Mouse (Mus musculus) lung, embryonic 15.5 days (tissue): ENCODE results near the gene Atg7. TPM values are rescaled to one million over a fixed set of nuclear protein-coding genes. Genes with fewer than 3 reads are reported as not detected.

ENCODE experiments used
- ATAC-seq: fragments of 200-750 bp; cut with Nextera tagmentation; 2 replicates; pipeline ENCODE4 v1.8.0; 2017; ENCODE audit warnings: moderate number of reproducible peaks, borderline replicate concordance; ENCODE audit not compliant: low FRiP score, low TSS enrichment; ENCODE audit errors: extremely low read depth
- H3K27ac ChIP-seq: fragments of 300-500 bp; sonication (generic); 2 replicates; pipeline ENCODE4 v1.5.1; 2015; ENCODE audit warnings: moderate library complexity, mild to moderate bottlenecking, inconsistent platforms
- H3K27me3 ChIP-seq: fragments of 300-500 bp; sonication (generic); 2 replicates; pipeline ENCODE4 v1.6.1; 2015; ENCODE audit warnings: inconsistent platforms
- H3K36me3 ChIP-seq: fragments of 300-500 bp; sonication (generic); 2 replicates; pipeline ENCODE4 v1.6.1; 2015; ENCODE audit warnings: inconsistent platforms
- H3K4me1 ChIP-seq: fragments of 300-500 bp; sonication (generic); 2 replicates; pipeline ENCODE4 v1.6.1; 2015; ENCODE audit warnings: inconsistent platforms
- H3K4me2 ChIP-seq: fragments of 300-500 bp; sonication (generic); 2 replicates; pipeline ENCODE4 v1.6.1; 2015; ENCODE audit warnings: inconsistent platforms, mild to moderate bottlenecking, moderate library complexity
- H3K4me3 ChIP-seq: fragments of 300-500 bp; sonication (generic); 2 replicates; pipeline ENCODE4 v1.5.1; 2015; ENCODE audit warnings: mild to moderate bottlenecking, inconsistent platforms
- H3K9ac ChIP-seq: fragments of 300-500 bp; sonication (generic); 2 replicates; pipeline ENCODE4 v1.6.1; 2015; ENCODE audit warnings: inconsistent platforms
- H3K9me3 ChIP-seq: fragments of 300-500 bp; sonication (generic); 2 replicates; pipeline ENCODE4 v1.6.1; 2016; ENCODE audit warnings: inconsistent platforms
- WGBS: fragments of 180-500 bp; shearing (Covaris S2); methylation state at CpG from one replicate; pipeline ENCODE4 v1.1.7; 2015; 5-methylcytosine and 5-hydroxymethylcytosine counted together
- polyA plus RNA-seq: library from polyadenylated mRNA; unstranded; fragments of >200 nt; fragmentation: Nextera tagmentation; extraction: Ambion mirVana; gene quantifications from 2 replicates; pipeline ENCODE4 v1.2.1, GENCODE M21; 2015

Gene Atg7
- polyA plus RNA-seq, 1 experiment from 2014 or later, result 22.6 TPM

DNA sequence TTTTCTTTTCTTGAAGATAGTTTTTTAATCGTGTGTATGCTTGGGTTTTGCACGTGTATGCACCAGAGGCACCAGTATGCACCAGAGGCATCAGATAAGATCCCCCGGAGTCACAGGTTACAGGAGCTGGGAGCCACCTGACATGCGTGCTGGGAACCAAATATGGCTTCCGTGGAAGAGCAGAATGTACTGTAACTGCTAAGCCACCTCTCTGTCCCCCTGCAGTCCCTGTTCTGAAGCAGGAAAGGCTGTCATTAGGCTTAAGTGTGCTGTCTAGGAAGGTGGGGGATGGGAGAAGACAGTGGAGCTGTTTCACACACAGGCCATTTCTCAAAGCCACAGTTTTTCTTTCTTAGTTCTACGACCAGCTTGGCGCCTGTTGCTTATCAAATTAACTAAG, 205.9 kb downstream of the Atg7 start:
- Histone ChIP-seq H3K4me2 (no peak overlapping the region), H3K36me3 (no peaks in the 10 kb centered on the region), H3K9ac (no peak overlapping the region), H3K4me3 (no peak overlapping the region), H3K4me1 (peaks cover 41% of the 10 kb centered on the region), H3K9me3 (no peaks in the 10 kb centered on the region), H3K27ac (peak overlapping the region; percentile 55), H3K27me3 (no peaks in the 10 kb centered on the region)
- peak; percentile 47; the same call in 1 of the 2 replicates for ATAC-seq
- 31% methylated on average over 7 of the region's 7 CpGs for WGBS

DNA sequence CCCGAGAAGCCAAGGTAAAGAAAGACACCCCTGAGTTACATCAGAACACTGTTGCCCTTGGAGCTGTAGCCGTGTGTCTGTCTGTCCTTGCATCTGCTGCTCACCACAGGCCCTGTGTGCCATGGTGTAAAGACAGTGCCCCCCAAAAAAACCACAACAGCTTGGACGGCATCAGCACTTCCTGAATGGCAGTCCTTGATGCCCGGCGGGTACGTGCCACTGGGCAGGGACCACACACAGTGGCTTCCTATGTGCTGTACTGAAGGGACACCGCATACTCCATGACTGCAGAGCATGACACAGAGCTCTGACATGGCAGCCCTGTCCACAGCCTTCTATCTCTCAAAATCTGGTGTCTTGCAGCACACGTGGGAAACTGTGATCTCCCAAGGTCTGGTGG, 206.9 kb downstream of the Atg7 start:
- no peaks in the 10 kb centered on the region for H3K27me3 ChIP-seq
- peaks cover 51% of the 10 kb centered on the region for H3K4me1 ChIP-seq
- H3K9me3 ChIP-seq, result no peaks in the 10 kb centered on the region
- no peak overlapping the region for H3K27ac ChIP-seq
- 78% methylated on average over 8 of the region's 8 CpGs for WGBS
- no peaks in the 10 kb centered on the region for H3K36me3 ChIP-seq
- no peak overlapping the region for H3K4me3 ChIP-seq
- H3K9ac ChIP-seq, result no peak overlapping the region
- no peak overlapping the region for H3K4me2 ChIP-seq
- no peak for ATAC-seq

DNA sequence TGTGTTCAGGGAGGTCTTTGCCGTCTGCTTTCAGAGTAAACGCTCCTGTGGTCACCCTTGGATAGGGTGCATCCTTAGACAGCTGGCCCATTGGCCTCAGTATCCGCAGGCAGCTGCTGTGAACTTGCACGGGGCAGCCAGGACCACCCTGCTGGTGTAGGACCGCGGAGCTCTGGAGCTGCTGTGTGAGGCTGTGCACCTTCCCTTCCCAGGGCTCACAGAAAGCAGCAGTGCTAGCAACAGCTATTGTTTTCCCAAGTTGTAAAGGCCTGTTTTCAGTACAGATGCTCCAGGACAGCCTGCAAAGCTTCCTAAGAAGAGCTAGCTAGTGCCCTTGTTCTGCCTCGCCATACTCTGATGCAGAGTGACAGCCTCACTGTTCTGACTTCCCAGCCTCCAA, 208.8 kb downstream of the Atg7 start:
- Histone ChIP-seq H3K27ac (peak overlapping the region; percentile 6; the same call in 1 of the 2 replicates), H3K4me2 (no peak overlapping the region), H3K4me1 (peaks cover 62% of the 10 kb centered on the region), H3K4me3 (no peak overlapping the region), H3K27me3 (no peaks in the 10 kb centered on the region), H3K9me3 (no peaks in the 10 kb centered on the region), H3K9ac (no peak overlapping the region), H3K36me3 (no peaks in the 10 kb centered on the region)
- 44% methylated on average over 7 of the region's 7 CpGs for WGBS
- no peak for ATAC-seq

DNA sequence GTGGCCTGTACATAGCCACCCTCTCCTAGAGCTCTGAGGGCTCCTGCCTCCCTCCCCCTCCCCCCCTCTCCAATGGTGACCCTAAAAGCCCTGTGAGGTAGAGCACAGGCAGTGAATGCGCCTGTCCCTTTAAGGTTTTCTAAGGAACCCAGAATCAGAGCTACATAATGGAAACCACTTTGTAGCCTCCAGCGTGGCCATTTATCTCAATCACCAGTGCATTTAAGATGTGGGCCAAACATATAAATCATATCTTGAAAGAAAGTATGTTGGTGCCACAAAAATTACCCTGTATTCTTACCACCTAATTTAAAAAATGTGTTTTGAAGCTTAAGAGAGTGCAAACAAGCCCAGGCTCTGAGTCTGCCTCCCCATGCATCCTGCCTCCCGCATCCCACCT, 209.8 kb downstream of the Atg7 start:
- H3K4me3 ChIP-seq, result no peak overlapping the region
- peaks cover 58% of the 10 kb centered on the region for H3K4me1 ChIP-seq

DNA sequence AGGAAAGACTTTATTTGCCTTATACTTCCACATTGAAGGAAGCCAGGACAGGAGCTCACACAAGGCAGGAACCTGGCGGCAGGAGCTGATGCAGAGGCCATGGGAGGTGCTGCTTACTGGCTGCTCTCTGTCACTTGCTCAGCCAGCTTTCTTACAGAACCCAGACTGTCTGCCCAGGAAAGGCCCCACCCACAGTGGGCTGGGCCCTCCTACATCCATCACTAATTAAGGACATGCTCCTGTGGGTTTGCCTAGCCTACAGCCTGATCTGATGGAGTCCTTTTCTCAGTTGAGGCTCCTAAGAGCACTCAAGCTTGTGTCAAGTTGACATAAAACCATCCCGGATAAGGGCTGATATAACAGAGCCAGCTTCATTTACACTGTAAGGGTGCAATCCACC, 211.5 kb downstream of the Atg7 start:
- WGBS, result 34% methylated on average over 2 of the region's 2 CpGs
- H3K4me1 ChIP-seq, result peaks cover 49% of the 10 kb centered on the region
- no peak overlapping the region for H3K9ac ChIP-seq
- no peak for ATAC-seq
- H3K27me3 ChIP-seq, result no peaks in the 10 kb centered on the region
- H3K9me3 ChIP-seq, result no peaks in the 10 kb centered on the region
- H3K36me3 ChIP-seq, result peaks cover 10% of the 10 kb centered on the region
- H3K27ac ChIP-seq, result peak overlapping the region; percentile 56
- H3K4me3 ChIP-seq, result no peak overlapping the region
- no peak overlapping the region for H3K4me2 ChIP-seq

More for the DNA sequence above, 209.8 kb downstream of the Atg7 start:
- H3K9me3 ChIP-seq, result no peaks in the 10 kb centered on the region
- no peak overlapping the region for H3K9ac ChIP-seq
- ATAC-seq, result no peak
- 43% methylated on average over 3 of the region's 3 CpGs for WGBS
- H3K36me3 ChIP-seq, result no peaks in the 10 kb centered on the region
- no peak overlapping the region for H3K4me2 ChIP-seq
- no peak overlapping the region for H3K27ac ChIP-seq
- no peaks in the 10 kb centered on the region for H3K27me3 ChIP-seq

DNA sequence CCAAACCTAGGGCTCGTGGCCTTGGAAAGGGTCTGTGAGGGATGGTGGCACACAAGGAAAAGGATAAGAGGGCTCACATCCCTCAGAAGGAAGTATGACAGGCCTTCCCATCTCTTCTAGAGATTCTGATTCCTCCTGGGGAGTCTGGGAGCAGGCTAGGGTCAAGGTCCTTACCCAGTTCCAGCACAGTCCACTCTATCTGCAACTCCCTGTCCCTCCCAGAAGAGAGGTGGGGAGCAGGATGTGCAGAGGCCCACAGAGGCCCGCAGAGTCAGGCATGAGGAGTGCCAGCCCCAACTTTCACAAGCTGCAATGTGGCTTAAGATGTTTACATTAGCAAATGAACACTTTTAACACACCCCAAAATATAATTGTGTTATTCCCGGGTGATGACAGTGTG, 212.7 kb downstream of the Atg7 start:
- peaks cover 49% of the 10 kb centered on the region for H3K4me1 ChIP-seq
- no peak overlapping the region for H3K4me3 ChIP-seq
- H3K36me3 ChIP-seq, result peaks cover 16% of the 10 kb centered on the region
- no peaks in the 10 kb centered on the region for H3K9me3 ChIP-seq
- H3K27me3 ChIP-seq, result no peaks in the 10 kb centered on the region
- no peak for ATAC-seq
- WGBS, result 17% methylated on average over 3 of the region's 3 CpGs
- H3K9ac ChIP-seq, result no peak overlapping the region
- peak overlapping the region; percentile 56 for H3K27ac ChIP-seq
- H3K4me2 ChIP-seq, result no peak overlapping the region

DNA sequence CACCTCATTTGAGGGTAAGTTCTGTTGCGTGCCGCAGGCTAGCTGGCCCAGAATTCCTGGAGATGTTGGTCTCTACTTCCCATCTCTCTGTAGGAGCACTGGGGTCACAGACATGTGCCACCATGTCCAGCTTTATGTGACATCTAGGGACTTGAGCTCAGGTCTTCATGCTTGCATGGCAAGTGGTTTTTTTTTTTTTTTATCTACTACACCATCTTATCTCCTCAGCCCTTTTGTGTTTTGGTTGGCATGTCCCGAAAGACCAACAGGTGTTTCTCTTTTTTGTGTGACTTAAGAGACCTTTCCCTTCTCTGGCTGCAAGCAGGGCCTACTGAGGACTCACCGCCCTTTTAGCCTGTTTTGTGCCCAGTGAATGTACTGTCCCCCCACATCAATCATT, 213.6 kb downstream of the Atg7 start:
- WGBS, result 45% methylated on average over 4 of the region's 4 CpGs

DNA sequence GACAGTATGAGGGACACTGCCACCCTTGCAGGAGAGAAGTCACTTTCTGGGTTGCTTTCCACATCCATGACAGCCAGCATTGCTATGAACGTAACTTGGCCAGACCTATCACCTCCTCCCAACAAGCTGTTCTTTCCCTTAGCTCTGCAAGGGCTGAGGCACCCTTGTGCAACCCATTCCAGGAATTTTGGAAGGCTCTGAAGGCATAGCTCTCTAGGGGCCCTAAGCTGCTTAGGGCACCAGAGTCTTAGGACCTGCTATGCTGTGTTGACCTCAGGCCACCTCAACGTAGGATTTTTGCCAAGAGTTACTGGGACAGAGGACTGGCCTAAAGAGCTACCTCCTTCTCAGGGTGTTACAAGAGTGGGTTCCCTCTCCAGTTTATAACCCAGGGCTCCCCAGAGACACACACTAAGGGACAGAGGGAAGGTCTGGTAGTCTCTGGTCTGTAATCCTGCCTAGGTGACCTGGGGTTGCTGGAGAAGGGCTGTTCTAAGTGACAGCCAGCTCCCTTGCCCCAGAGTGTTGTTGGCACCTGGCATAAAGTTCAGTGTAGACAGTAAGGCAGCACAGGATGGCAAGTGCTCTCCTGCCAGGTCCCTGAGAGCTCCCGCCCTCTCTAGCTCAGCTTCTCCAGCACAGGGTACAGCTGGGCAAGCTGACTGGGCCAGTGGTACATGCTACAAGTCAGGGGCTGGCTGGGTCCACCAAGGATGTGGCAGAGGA, 215.3 kb downstream of the Atg7 start:
- no peak for ATAC-seq
- Histone ChIP-seq H3K27ac (peak overlapping the region; percentile 7; the same call in 1 of the 2 replicates), H3K4me2 (no peak overlapping the region), H3K27me3 (no peaks in the 10 kb centered on the region), H3K4me1 (peaks cover 56% of the 10 kb centered on the region), H3K36me3 (peaks cover 39% of the 10 kb centered on the region), H3K9ac (no peak overlapping the region), H3K4me3 (no peak overlapping the region), H3K9me3 (no peaks in the 10 kb centered on the region)
- WGBS, result 70% methylated on average over 3 of the region's 3 CpGs

More for the DNA sequence above, 213.6 kb downstream of the Atg7 start:
- ATAC-seq, result no peak
- peaks cover 24% of the 10 kb centered on the region for H3K36me3 ChIP-seq
- H3K4me1 ChIP-seq, result peaks cover 57% of the 10 kb centered on the region
- no peak overlapping the region for H3K9ac ChIP-seq
- no peak overlapping the region for H3K4me2 ChIP-seq
- H3K4me3 ChIP-seq, result no peak overlapping the region
- H3K9me3 ChIP-seq, result no peaks in the 10 kb centered on the region
- H3K27ac ChIP-seq, result 0 out of 2 replicates have a peak overlapping the region, but pooled peaks have one; percentile 31
- H3K27me3 ChIP-seq, result no peaks in the 10 kb centered on the region

DNA sequence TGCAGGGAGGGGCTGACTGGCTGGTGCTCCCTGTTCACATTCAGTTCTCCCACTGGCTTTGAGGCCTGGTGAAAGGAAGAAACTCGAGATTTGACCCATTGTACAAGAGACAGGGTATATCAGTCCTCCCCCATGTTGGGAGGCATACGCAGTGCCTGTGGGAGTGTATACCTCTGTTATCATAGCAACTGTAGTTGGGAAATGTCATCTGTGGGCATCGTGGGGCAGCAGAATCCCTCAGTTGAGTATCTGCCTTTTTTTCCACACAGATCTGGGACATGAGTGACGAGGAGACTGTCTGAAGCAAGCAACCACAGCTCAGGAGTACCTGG, 215.8 kb downstream of the Atg7 start:
- Histone ChIP-seq H3K27ac (no peak overlapping the region), H3K9ac (no peak overlapping the region), H3K36me3 (peaks cover 43% of the 10 kb centered on the region), H3K27me3 (no peaks in the 10 kb centered on the region), H3K4me2 (no peak overlapping the region), H3K4me1 (peaks cover 58% of the 10 kb centered on the region), H3K9me3 (no peaks in the 10 kb centered on the region), H3K4me3 (no peak overlapping the region)
- no peak for ATAC-seq
- 80% methylated on average over 4 of the region's 4 CpGs for WGBS

DNA sequence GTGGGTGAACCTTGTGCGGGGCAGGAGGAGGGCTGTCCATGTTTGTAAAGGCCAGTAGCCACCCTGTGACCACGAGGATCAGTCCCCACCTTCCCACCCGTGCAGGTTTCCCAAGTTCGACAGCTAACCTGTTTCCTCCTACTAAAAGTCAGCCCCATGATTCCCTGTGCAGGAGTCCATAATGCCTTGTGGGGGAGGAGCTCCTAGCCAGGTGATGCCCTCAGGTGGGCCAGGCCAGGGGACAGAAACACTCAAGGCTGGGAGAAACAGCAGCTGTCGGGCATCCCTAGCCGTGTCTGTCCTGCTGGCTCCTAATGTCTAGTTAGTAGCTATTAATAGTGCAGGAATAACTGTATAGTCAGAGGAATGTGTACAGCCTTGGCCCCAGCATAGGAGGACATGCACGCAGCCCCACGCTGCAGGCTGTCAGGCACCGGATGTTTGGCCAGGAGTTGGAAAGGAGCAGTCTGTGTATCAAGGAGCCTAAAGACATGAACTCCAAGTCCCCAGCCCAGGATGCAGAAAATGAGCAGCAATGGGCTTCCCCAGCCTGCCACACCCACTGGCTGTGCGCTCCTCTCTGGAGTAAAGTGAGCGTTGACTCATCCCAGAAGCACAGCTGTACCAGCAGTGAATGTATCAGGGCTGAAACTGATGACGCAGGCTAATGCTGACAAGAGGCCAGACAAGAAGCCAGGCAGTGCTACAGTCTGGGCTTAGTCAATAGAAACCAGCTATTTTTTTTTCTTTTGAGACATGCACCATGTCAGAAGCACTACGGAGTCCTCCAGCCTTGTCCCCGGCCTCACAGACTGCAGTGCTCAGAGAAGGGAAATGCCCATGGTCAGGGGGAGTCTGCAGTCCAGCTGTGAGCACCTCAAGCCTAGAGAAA, 218.0 kb downstream of the Atg7 start:
- Histone ChIP-seq H3K9me3 (no peaks in the 10 kb centered on the region), H3K27me3 (no peaks in the 10 kb centered on the region), H3K36me3 (peaks cover 46% of the 10 kb centered on the region), H3K4me3 (no peak overlapping the region), H3K4me2 (no peak overlapping the region), H3K9ac (no peak overlapping the region), H3K27ac (peak overlapping the region; percentile 54), H3K4me1 (peaks cover 51% of the 10 kb centered on the region)
- WGBS, result 58% methylated on average over 14 of the region's 14 CpGs
- ATAC-seq, result peak; percentile 50

DNA sequence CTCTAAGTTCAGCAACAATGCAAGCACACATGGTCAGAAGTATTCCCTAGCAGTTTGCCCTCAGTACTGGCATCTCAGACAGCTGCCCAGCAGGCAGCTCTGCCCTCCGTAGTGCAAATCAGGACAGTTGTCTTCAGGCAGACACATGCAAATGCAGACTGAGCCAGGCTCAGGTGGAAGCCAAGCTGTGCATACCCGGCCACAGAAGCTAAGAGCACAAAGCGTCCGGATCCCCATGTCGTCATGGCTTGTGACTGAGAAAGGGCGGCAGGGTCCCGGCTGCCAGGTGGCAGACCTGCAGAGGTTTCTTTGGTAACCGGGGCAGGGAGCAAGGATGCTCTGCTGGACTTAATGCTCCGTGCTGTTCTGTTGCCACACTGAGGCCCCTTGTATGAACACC, 218.7 kb downstream of the Atg7 start:
- H3K9me3 ChIP-seq, result no peaks in the 10 kb centered on the region
- H3K27ac ChIP-seq, result peak overlapping the region; percentile 54; the same call in 1 of the 2 replicates
- no peak overlapping the region for H3K4me2 ChIP-seq
- H3K4me1 ChIP-seq, result peaks cover 52% of the 10 kb centered on the region
- peaks cover 46% of the 10 kb centered on the region for H3K36me3 ChIP-seq
- no peak overlapping the region for H3K9ac ChIP-seq
- H3K27me3 ChIP-seq, result no peaks in the 10 kb centered on the region
- 72% methylated on average over 9 of the region's 9 CpGs for WGBS
- ATAC-seq, result no peak
- H3K4me3 ChIP-seq, result no peak overlapping the region

DNA sequence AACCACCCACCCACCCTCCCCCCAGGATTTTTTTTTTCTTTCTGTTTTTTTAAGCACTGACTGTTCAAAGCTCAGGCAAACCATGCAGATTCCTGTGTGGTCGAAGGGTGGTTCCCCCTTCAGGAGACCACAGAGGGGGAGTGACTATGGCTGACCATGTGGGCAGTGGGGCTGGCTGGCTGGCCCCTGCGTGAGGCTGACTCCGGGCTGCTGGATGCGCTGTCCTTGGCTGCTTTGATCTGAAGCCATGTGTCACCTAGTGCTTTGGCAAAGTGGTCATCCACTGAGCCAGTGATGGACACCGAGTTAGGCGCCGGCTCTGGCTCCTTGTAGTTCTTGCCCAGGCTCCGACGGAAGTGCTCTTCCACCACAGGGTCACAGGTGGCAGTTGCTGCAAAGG, 219.1 kb downstream of the Atg7 start:
- Histone ChIP-seq H3K27me3 (no peaks in the 10 kb centered on the region), H3K36me3 (peaks cover 46% of the 10 kb centered on the region), H3K4me3 (no peak overlapping the region), H3K27ac (peak overlapping the region; percentile 34), H3K9me3 (no peaks in the 10 kb centered on the region), H3K9ac (no peak overlapping the region), H3K4me2 (no peak overlapping the region), H3K4me1 (peaks cover 52% of the 10 kb centered on the region)
- no peak for ATAC-seq
- WGBS, result 62% methylated on average over 9 of the region's 9 CpGs
